Mouse (Mus musculus): Measurements from ENCODE around the gene Vps33b.

Vps33b gene

DNA sequence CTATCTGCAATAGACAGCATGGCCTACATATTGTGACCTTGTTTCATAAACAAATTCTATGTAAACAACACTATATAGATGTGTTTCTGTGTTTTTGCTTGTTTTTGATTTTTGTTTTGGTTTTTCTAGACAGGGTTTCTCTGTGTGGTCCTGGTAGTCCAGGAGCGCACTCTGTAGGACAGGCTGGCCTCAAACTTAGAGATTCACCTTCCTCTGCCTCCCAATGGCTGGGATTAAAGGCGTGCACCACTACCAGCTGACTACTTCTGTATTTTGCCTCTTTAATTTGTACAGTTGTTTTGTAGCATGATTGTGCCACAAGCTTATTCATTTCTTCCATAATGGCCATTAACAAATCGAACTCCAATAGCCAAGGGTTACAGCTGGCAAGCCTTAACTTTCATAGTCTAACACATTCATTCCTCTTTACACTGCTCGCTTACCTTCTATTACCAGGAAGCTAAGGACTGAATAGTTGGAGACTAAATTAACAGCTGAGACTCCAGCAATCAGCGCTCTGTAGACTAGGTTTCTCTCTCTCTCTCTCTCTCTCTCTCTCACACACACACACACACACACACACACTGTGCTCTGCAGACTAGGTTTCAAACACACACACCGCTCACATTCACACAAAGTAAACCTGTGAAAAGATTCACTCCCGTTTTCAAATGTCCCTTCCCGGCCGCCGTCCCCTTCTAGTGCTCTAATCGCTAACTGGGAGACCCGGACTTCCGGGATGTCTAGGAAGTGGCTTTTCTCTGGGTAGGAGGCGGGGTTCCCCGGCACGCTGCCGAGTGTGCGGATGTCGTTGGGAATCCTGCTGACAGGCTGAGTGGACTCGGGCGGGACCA lies at the start of gene Vps33b:
Vps33b (plus strand) TSS at position 753 of the 854 bp plus-strand sequence.
- DNase-seq = peak; percentile 96

- DNase-seq = no peak
Observed at GRCm38 (mm10) chr7:80220237-80220797, 49.1 kb upstream of the Vps33b start.

DNA sequence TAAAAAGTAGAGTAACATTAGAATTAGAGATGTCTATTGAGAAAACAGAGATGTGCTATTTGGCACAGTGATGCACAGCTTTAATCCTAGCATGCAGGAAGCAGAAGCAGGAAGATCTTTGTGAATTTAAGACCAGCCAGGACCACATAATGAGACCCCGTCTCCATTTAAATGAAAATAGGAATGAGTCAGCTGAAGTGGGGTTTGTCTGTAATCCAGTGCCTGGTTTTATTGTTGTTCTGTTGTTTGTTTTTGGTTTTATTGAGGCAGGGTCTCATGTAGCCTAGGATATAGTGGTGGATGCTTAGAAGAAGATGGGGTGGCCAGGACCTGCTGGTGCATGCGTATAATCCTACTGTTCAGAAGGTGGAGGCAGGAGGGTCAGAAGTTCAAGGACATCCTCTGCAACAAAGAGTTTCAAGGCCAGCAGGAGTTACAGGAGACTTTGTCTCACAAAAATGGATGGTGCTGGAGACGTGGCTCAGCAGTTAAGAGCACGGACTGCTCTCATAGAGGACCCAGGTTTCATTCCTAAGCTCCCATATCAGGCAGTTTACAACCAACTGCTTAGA lies 48.2 kb upstream of the Vps33b start:
- DNase-seq = no peak

DNA sequence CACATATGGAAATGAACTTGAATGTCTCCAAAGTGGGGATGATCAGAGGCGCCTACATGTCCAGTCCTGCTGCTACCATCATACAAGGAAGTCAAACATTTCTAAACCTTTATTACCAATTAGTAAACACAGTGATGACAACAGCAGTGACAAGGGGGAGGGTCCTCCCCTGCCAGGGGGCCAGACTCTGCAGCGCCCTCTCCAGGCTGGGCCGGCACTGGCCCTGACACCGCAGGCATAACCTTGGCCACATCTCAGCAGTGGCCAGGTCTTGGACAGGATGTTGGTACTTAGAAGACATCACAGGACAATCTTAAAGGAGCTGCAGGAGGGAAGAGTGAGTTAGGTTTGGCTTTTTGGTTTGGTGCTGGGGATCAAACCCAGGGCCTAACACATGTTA lies 42.4 kb upstream of the Vps33b start:
- no peak for DNase-seq

- no peak for DNase-seq
Observed at GRCm38 (mm10) chr7:80230196-80230595, 39.3 kb upstream of the Vps33b start.

- peak; percentile 58 for DNase-seq
Observed at GRCm38 (mm10) chr7:80231971-80232488, 37.4 kb upstream of the Vps33b start.

DNA sequence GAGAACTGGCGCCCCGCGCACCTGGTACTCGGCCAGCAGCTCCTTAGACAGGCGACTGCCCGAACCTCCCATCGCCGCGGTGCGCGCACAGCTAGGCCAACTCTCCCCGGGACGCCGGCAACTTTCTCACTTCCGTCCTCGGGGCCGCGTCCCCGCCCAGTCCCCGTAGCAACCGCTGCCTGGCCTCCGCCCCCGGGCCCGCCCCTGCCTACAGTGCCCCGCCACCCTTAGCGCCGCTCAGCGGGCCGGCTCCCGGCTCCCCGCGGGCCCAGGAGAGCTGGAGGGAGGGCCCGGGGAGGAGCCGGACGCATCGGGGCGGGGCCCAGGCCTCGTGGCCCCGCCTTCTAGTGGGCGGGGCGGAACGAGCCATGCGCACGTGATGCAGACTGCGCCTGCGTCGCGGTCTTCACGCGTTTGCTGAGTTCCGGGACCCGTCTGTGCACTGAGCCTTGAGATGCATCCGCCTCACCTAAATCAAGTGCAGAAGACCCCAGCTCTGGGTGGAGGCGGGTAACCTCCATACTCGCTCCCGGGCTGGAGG lies 36.9 kb upstream of the Vps33b start, which contains the start of the genes Cib1 and Gdpgp1:
Cib1 (minus strand) TSS at position 325 of the 541 bp plus-strand sequence.
Gdpgp1 (plus strand) TSS at position 377 of the 541 bp plus-strand sequence.
- peak; percentile 92 for DNase-seq

- DNase-seq = no peak
Observed at GRCm38 (mm10) chr7:80233799-80234198, 35.6 kb upstream of the Vps33b start.

DNA sequence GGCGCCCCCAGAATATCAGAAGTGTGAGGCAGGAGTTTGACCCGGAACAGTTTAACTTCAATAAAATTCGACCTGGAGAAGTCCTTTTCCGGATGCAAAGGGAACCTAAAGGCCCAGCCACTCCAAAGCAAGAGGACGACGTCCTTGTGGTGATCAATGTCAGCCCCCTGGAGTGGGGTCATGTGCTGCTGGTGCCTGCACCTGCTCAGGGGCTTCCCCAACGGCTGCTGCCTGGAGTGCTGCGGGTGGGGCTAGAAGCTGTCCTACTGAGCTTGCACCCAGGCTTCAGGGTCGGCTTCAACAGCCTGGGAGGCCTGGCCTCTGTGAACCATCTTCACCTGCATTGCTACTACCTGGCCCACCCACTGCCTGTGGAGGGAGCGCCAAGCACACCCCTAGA lies 30.9 kb upstream of the Vps33b start:
- DNase-seq = no peak

DNA sequence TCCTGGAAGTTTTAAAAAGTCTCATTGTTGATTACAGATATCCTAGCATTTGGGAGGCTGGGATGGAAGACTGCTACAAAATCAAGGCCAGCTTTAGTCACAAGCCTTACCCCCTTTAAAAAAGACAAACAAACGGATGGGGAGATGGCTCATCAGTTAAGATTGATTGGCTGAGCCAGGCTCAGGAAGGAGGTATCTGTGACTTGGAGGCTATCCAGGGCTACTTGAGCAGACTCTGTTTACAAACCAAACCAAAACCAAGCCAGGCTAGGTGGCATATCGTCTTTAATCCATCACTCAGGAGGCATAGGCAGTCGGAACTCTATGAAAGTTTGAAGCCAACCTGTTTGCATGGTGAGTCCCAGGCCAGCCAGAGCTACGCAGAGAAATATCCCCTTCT lies 27.8 kb upstream of the Vps33b start:
- DNase-seq = no peak

GRCm38 (mm10) chr7:80244851-80245250 lies 24.6 kb upstream of the Vps33b start:
- no peak for DNase-seq

- peak; percentile 98 for DNase-seq
Observed at GRCm38 (mm10) chr7:80246148-80246721, 23.2 kb upstream of the Vps33b start, which contains the start of gene Ttll13. Gene Ttll13, plus strand, starts transcription at chr7:80246376.

GRCm38 (mm10) chr7:80246859-80247258 lies 22.6 kb upstream of the Vps33b start:
- no peak for DNase-seq

DNA sequence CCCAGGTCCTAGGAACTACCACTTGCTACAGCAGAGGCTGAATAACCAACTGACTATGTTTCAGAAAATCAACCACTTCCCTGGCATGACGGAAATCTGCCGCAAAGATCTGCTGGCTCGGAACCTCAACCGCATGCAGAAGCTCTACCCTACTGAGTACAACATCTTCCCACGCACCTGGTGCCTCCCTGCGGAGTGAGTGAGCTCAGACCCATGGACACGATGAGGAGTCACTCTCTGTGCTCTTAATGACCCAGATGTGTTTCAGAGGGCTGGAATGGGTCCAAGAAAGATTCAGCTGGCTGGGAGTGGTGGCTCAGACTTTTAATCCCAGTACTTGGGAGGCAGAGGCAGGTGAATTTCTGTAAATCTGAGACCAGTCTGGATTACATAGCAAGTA lies 17.0 kb upstream of the Vps33b start:
- DNase-seq = no peak

GRCm38 (mm10) chr7:80252886-80253285 lies 16.6 kb upstream of the Vps33b start:
- no peak for DNase-seq

GRCm38 (mm10) chr7:80255981-80256380 lies 13.5 kb upstream of the Vps33b start:
- DNase-seq = no peak

GRCm38 (mm10) chr7:80257706-80258105 lies 11.7 kb upstream of the Vps33b start:
- no peak for DNase-seq

- peak; percentile 84 for DNase-seq
Observed at GRCm38 (mm10) chr7:80260625-80261371, 8.7 kb upstream of the Vps33b start, which contains the start of gene Ngrn. Gene Ngrn, plus strand, starts transcription at chr7:80261215.

- DNase-seq = no peak
Observed at GRCm38 (mm10) chr7:80261372-80261990, 8.0 kb upstream of the Vps33b start.

DNA sequence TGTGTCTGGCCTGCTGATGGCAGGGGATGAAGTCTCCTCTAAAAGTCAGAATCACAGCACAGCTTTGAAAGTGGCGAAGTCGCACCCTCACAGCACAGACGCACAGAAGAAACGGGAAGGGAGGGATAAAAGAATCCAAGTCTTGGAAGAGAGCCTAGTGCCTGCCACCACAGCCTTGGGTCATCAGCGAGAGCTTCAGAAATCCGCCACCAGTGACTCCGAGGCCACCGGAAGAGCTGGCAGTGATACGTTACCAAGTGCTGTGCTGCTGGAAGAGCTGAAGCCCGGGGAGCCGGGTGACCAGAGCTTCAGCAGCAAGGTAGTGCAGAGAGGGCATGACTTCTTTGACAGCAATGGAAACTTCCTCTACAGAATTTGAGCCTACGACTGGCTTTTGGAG lies 4.8 kb upstream of the Vps33b start:
- DNase-seq = no peak

- no peak for DNase-seq
Observed at GRCm38 (mm10) chr7:80267764-80268163, 1.7 kb upstream of the Vps33b start.
